In genomic region chr1:70725655-70726066, GRCm38 (mm10) we compare ENCODE assay signal across 9 mouse cellular contexts. TPM values are rescaled to one million over a fixed set of nuclear protein-coding genes. Genes with fewer than 3 reads are reported as not detected.
DNase-seq lines count a peak whose midpoint lies in the region; ATAC-seq and TF ChIP-seq lines count a peak whose summit lies in the region.
"Had no signal": no experiment of that assay in that cellular context is flagged by ENCODE, and none has a peak within 500 bp of the region (broad histone marks: within the 10 kb centered on the region; RNA-seq: fewer than 3 reads in every experiment).

Gene Vwc2l (plus strand): TSS chr1:70725715.

- TF ChIP-seq POLR2A in limb, embryonic 14.5 days (IDR thresholded peaks at IDR 0.05; ENCODE audit: borderline replicate concordance, extremely low read depth, insufficient read depth, insufficient read length) = no peak
- no peak for TF ChIP-seq POLR2A in olfactory bulb, adult 2 months (IDR thresholded peaks at IDR 0.05; ENCODE audit: insufficient read depth, low read depth, low read length)

- H3K27me3 ChIP-seq in heart, embryonic 10.5 days (ENCODE audit: insufficient read depth, poor library complexity, severe bottlenecking) = no peaks in the 10 kb centered on the region
- no peaks in the 10 kb centered on the region for H3K27me3 ChIP-seq in heart, embryonic 12.5 days (replicated peaks)
- H3K27me3 ChIP-seq in limb, embryonic 14.5 days (ENCODE audit: control insufficient read depth, insufficient read depth, low read length) = no peaks in the 10 kb centered on the region

- no peaks in the 10 kb centered on the region for H3K9me3 ChIP-seq in heart, embryonic 10.5 days
- no peaks in the 10 kb centered on the region for H3K9me3 ChIP-seq in heart, embryonic 12.5 days (replicated peaks)
- no peaks in the 10 kb centered on the region for H3K9me3 ChIP-seq in limb, embryonic 14.5 days (ENCODE audit: control insufficient read depth, low read length)

- H3K9ac ChIP-seq in heart, embryonic 12.5 days = no peak within 1 kb of the TSS
- H3K9ac ChIP-seq in limb, embryonic 14.5 days (ENCODE audit: low read depth, low read length, severe bottlenecking) = no peak within 1 kb of the TSS

- ATAC-seq in heart, embryonic 12.5 days (ENCODE audit: insufficient number of reproducible peaks, low FRiP score) = no peak
- peak; percentile 48; the same call in 1 of the 2 replicates for ATAC-seq in granulocyte monocyte progenitor cell, adult 5-6 weeks (replicated peaks; ENCODE audit: poor library complexity, severe bottlenecking)
- peak; percentile 50; the same call in 1 of the 2 replicates for ATAC-seq in limb, embryonic 14.5 days (ENCODE audit: low FRiP score, low read depth)

- H3K4me1 ChIP-seq in heart, embryonic 10.5 days = no peaks in the 10 kb centered on the region
- no peaks in the 10 kb centered on the region for H3K4me1 ChIP-seq in heart, embryonic 12.5 days (replicated peaks)
- no peaks in the 10 kb centered on the region for H3K4me1 ChIP-seq in limb, embryonic 14.5 days (ENCODE audit: control insufficient read depth, insufficient read depth, low read length)
- 0 out of 2 replicates have a peak, but pooled peaks cover 2% of the 10 kb centered on the region for H3K4me1 ChIP-seq in olfactory bulb, adult 2 months (ENCODE audit: control insufficient read depth, insufficient read depth, low read length)

- no peaks in the 10 kb centered on the region for H3K36me3 ChIP-seq in heart, embryonic 10.5 days
- H3K36me3 ChIP-seq in heart, embryonic 12.5 days = no peaks in the 10 kb centered on the region
- no peaks in the 10 kb centered on the region for H3K36me3 ChIP-seq in limb, embryonic 14.5 days (ENCODE audit: control insufficient read depth, insufficient read depth, low read length)

- no peak for TF ChIP-seq CTCF in olfactory bulb, adult 2 months (IDR thresholded peaks at IDR 0.05; ENCODE audit: insufficient read depth, low read depth, low read length)

- peak; percentile 89 for DNase-seq in heart, embryonic 10.5 days (ENCODE audit: low spot score)
- peak; percentile 40 to 51 for DNase-seq in cerebellum, postnatal 4 days (ENCODE audit: low spot score in 2 of 2)
- peak; percentile 89 for DNase-seq in kidney, postnatal 10 days
- DNase-seq in limb, embryonic 14.5 days (ENCODE audit: low spot score) = peak; percentile 86
- peak; percentile 60 for DNase-seq in urinary bladder, postnatal 25 days (ENCODE audit: low spot score)

- no peak within 1 kb of the TSS for H3K27ac ChIP-seq in heart, embryonic 10.5 days
- no peak within 1 kb of the TSS for H3K27ac ChIP-seq in heart, embryonic 12.5 days (ENCODE audit: poor library complexity, severe bottlenecking)
- no peak within 1 kb of the TSS for H3K27ac ChIP-seq in limb, embryonic 14.5 days (replicated peaks; ENCODE audit: low read depth, low read length)
- no peak within 1 kb of the TSS for H3K27ac ChIP-seq in olfactory bulb, adult 2 months (ENCODE audit: insufficient read depth, low read depth, low read length)
- H3K27ac ChIP-seq: macrophage had no signal

- H3K4me2 ChIP-seq in heart, embryonic 12.5 days = no peak within 1 kb of the TSS
- H3K4me2 ChIP-seq in limb, embryonic 14.5 days (replicated peaks; ENCODE audit: low read depth, low read length, severe bottlenecking) = no peak within 1 kb of the TSS

- no peak within 1 kb of the TSS for H3K4me3 ChIP-seq in heart, embryonic 10.5 days
- H3K4me3 ChIP-seq in heart, embryonic 12.5 days = no peak within 1 kb of the TSS
- no peak within 1 kb of the TSS for H3K4me3 ChIP-seq in limb, embryonic 14.5 days (replicated peaks; ENCODE audit: low read length)
- H3K4me3 ChIP-seq in olfactory bulb, adult 2 months (ENCODE audit: insufficient read depth, low read depth, low read length) = peak within 1 kb of the TSS; percentile 33

- 8% methylated on average over 13 of the region's 13 CpGs for WGBS in heart, embryonic 10.5 days
- WGBS in heart, embryonic 12.5 days = 10% methylated on average over 13 of the region's 13 CpGs
- 12% methylated on average over 13 of the region's 13 CpGs for WGBS in limb, embryonic 14.5 days
- 2% methylated on average over 13 of the region's 13 CpGs for whole genome bisulfite sequencing in olfactory bulb, adult 2 months

RNA-seq across cellular contexts. Expression of gene Vwc2l, which starts in this region (rescaled TPM):
- not detected in 2 replicates for polyA plus RNA-seq in heart, embryonic 10.5 days (2016; fragmentation: Nextera tagmentation; extraction: Ambion mirVana)
- polyA plus RNA-seq in heart, embryonic 12.5 days (2016; fragmentation: Nextera tagmentation; extraction: Ambion mirVana) = not detected in 2 replicates
- not detected in 2 replicates for total RNA-seq in granulocyte monocyte progenitor cell, adult 5-6 weeks (2014; fragmentation: Nextera tagmentation)
- total RNA-seq in granulocyte monocyte progenitor cell, adult 5-6 weeks (2017) = not detected in 2 replicates
- not detected in 2 replicates for polyA plus RNA-seq in limb, embryonic 14.5 days (2012; rRNA removed)
- polyA plus RNA-seq in limb, embryonic 14.5 days (2014; fragmentation: Nextera tagmentation; extraction: Ambion mirVana) = not detected in 2 replicates
- polyA plus RNA-seq in olfactory bulb, adult 2 months (2012; ENCODE audit: insufficient read depth, insufficient read length, low replicate concordance, missing spikeins) = not detected in 2 replicates
- polyA plus RNA-seq: macrophage had no signal

Comparison
In these comparisons a context has a peak if more than half of its experiments do, and no peak if none do; other contexts are left out.
1. Peak in DNase-seq in heart, embryonic 10.5 days; RNA of the gene not detected or under 1 TPM.
2. Peak in ATAC-seq in granulocyte monocyte progenitor cell, adult 5-6 weeks; RNA of the gene not detected or under 1 TPM.
3. Peak in DNase-seq and ATAC-seq in limb, embryonic 14.5 days; RNA of the gene not detected or under 1 TPM.